Mouse (Mus musculus) myocyte (in vitro differentiated cells): ENCODE measurements around the gene Stoml2. TPM values are rescaled to one million over a fixed set of nuclear protein-coding genes. Genes with fewer than 3 reads are reported as not detected.
"Not testable (repeated sequence)": the region's sequence is repeated elsewhere in the genome, so short reads cannot be mapped to it uniquely, and the experiment has no call there.

ENCODE experiments used
- H3K27me3 ChIP-seq: one replicate; pipeline ENCODE4 v1.6.1; 2011; ENCODE audit not compliant: control insufficient read depth, insufficient read depth, insufficient read length
- H3K36me3 ChIP-seq: one replicate; pipeline ENCODE4 v1.6.1; 2011; ENCODE audit not compliant: control insufficient read depth, insufficient read depth
- H3K4me2 ChIP-seq: one replicate; pipeline ENCODE4 v1.6.1; 2011; ENCODE audit warnings: low read depth, control low read depth
- H3K4me3 ChIP-seq: one replicate; pipeline ENCODE4 v1.5.1; 2011; ENCODE audit warnings: mild to moderate bottlenecking, control low read depth, moderate library complexity
- H3K79me2 ChIP-seq: one replicate; pipeline ENCODE4 v1.6.1; 2011; ENCODE audit not compliant: control insufficient read depth, insufficient read depth
- H3ac ChIP-seq: one replicate; pipeline ENCODE4 v1.6.1; 2011; ENCODE audit not compliant: control insufficient read depth, insufficient read length
- CEBPB ChIP-seq: IDR thresholded peaks from 2 replicates; pipeline ENCODE4 v1.6.1; 2011; ENCODE audit warnings: mild to moderate bottlenecking, moderate library complexity; ENCODE audit not compliant: poor library complexity, insufficient read depth, severe bottlenecking
- E2F4 ChIP-seq: IDR thresholded peaks from one replicate; pipeline ENCODE4 v1.6.1; 2011; ENCODE audit warnings: mild to moderate bottlenecking, control low read depth, moderate library complexity; ENCODE audit not compliant: insufficient read depth
- MAX ChIP-seq: IDR thresholded peaks from one replicate; pipeline ENCODE4 v1.6.1; 2011; ENCODE audit warnings: low read depth, mild to moderate bottlenecking, control low read depth
- MYOD1 ChIP-seq, 3 experiments: IDR thresholded peaks; one replicate each; pipeline ENCODE4 v1.6.1; 2011; ENCODE audit warnings: control low read depth in 2 of 3, low read depth in 2 of 3, mild to moderate bottlenecking in 2 of 3, moderate library complexity in 1 of 3; ENCODE audit not compliant: insufficient read length in 2 of 3, control insufficient read depth in 1 of 3
- MYOG ChIP-seq, 3 experiments: IDR thresholded peaks; one replicate each; pipeline ENCODE4 v1.6.1; 2011; ENCODE audit warnings: control low read depth in 2 of 3, low read depth in 2 of 3, mild to moderate bottlenecking in 2 of 3; ENCODE audit not compliant: insufficient read length in 2 of 3, control insufficient read depth in 1 of 3, insufficient read depth in 1 of 3
- POLR2A ChIP-seq: IDR thresholded peaks from one replicate; pipeline ENCODE4 v1.6.1; 2011; ENCODE audit warnings: low read depth, mild to moderate bottlenecking, control low read depth, moderate library complexity; ENCODE audit not compliant: insufficient read length
- POLR2AphosphoS2 ChIP-seq: IDR thresholded peaks from one replicate; pipeline ENCODE4 v1.6.1; 2011; ENCODE audit warnings: low read depth, control low read depth; ENCODE audit not compliant: insufficient read length
- REST ChIP-seq: IDR thresholded peaks from one replicate; pipeline ENCODE4 v1.6.1; 2011; ENCODE audit warnings: mild to moderate bottlenecking, control low read depth, moderate library complexity; ENCODE audit not compliant: insufficient read depth, insufficient read length
- SRF ChIP-seq: IDR thresholded peaks from one replicate; pipeline ENCODE4 v1.6.1; 2011; ENCODE audit warnings: low read depth; ENCODE audit not compliant: control insufficient read depth, insufficient read length
- TCF12 ChIP-seq: IDR thresholded peaks from one replicate; pipeline ENCODE4 v1.6.1; 2011; ENCODE audit warnings: mild to moderate bottlenecking, control low read depth; ENCODE audit not compliant: poor library complexity, insufficient read depth, severe bottlenecking
- TCF3 ChIP-seq: IDR thresholded peaks from one replicate; pipeline ENCODE4 v1.6.1; 2011; ENCODE audit warnings: low read depth, control low read depth; ENCODE audit not compliant: insufficient read length
- USF1 ChIP-seq: IDR thresholded peaks from one replicate; pipeline ENCODE4 v1.6.1; 2011; ENCODE audit warnings: low read depth, mild to moderate bottlenecking, control low read depth, moderate library complexity
- polyA plus RNA-seq: library from polyadenylated mRNA; unstranded; fragments of >200 nt; fragmentation: generic; extraction: Trizol; gene quantifications from one replicate; pipeline ENCODE4 v1.2.1, GENCODE M21; 2012; ENCODE audit warnings: missing spikeins

Stoml2 gene
- polyA plus RNA-seq, 1 experiment: 113 TPM

- not testable (repeated sequence) for H3K27me3 ChIP-seq
- Histone ChIP-seq H3K4me2 (peak within 1 kb of the TSS; percentile 81), H3K4me3 (peak within 1 kb of the TSS; percentile 43), H3K79me2 (peaks cover 43% of the 10 kb centered on the region), H3K36me3 (peaks cover 13% of the 10 kb centered on the region), H3ac (peak within 1 kb of the TSS; percentile 25)
- TF ChIP-seq POLR2A: peak; percentile 24
These were observed 31.1 kb downstream of the Stoml2 start, which contains the start of gene Vcp for GRCm38 (mm10) chr4:43000141-43000986. Gene Vcp, minus strand, starts transcription at chr4:43000507.

GRCm38 (mm10) chr4:42999451-43000140, 31.9 kb downstream of the Stoml2 start:
- peak overlapping the region; percentile 25 for H3ac ChIP-seq
- peaks cover 51% of the 10 kb centered on the region for H3K79me2 ChIP-seq
- peak overlapping the region; percentile 43 for H3K4me3 ChIP-seq
- peak overlapping the region; percentile 76 for H3K4me2 ChIP-seq
- H3K36me3 ChIP-seq: peaks cover 21% of the 10 kb centered on the region
- no peaks in the 10 kb centered on the region for H3K27me3 ChIP-seq
- TF ChIP-seq USF1: peak; percentile 87
- TF ChIP-seq POLR2A: peak; percentile 71
- no peak for TF ChIP-seq POLR2AphosphoS2
- peak; percentile 23 for TF ChIP-seq MAX

GRCm38 (mm10) chr4:42998022-42998421, 33.5 kb downstream of the Stoml2 start:
- TF ChIP-seq MYOD1 (IDR thresholded peaks at IDR 0.05; ENCODE audit: control insufficient read depth in 1 of 3, insufficient read length in 2 of 3, low read depth in 2 of 3) (no peak), SRF (no peak), REST (no peak), MYOG (IDR thresholded peaks at IDR 0.05; ENCODE audit: control insufficient read depth in 1 of 3, insufficient read depth in 1 of 3, insufficient read length in 2 of 3, low read depth in 2 of 3) (no peak), MAX (no peak), E2F4 (no peak), USF1 (no peak), POLR2AphosphoS2 (no peak), TCF3 (no peak), CEBPB (no peak), POLR2A (no peak), TCF12 (no peak)
- Histone ChIP-seq H3K4me3 (peak overlapping the region; percentile 43), H3K36me3 (peaks cover 36% of the 10 kb centered on the region), H3K27me3 (no peaks in the 10 kb centered on the region), H3K79me2 (peaks cover 66% of the 10 kb centered on the region), H3K4me2 (peak overlapping the region; percentile 76), H3ac (no peak overlapping the region)

- TF ChIP-seq MYOG (IDR thresholded peaks at IDR 0.05; ENCODE audit: control insufficient read depth in 1 of 3, insufficient read depth in 1 of 3, insufficient read length in 2 of 3, low read depth in 2 of 3) (no peak), USF1 (no peak), POLR2AphosphoS2 (no peak), MYOD1 (IDR thresholded peaks at IDR 0.05; ENCODE audit: control insufficient read depth in 1 of 3, insufficient read length in 2 of 3, low read depth in 2 of 3) (no peak), TCF3 (no peak), TCF12 (no peak), MAX (no peak), POLR2A (no peak), CEBPB (no peak), E2F4 (no peak), SRF (no peak), REST (no peak)
- Histone ChIP-seq H3K79me2 (peaks cover 9% of the 10 kb centered on the region), H3K4me3 (no peak overlapping the region), H3K36me3 (peaks cover 88% of the 10 kb centered on the region), H3ac (no peak overlapping the region), H3K4me2 (no peak overlapping the region), H3K27me3 (no peaks in the 10 kb centered on the region)
These were observed 43.2 kb downstream of the Stoml2 start for GRCm38 (mm10) chr4:42988296-42988695.

GRCm38 (mm10) chr4:42980467-42980866, 51.0 kb downstream of the Stoml2 start:
- not testable (repeated sequence) for H3K4me2 ChIP-seq, H3K4me3 ChIP-seq, H3K27me3 ChIP-seq, H3K79me2 ChIP-seq, H3ac ChIP-seq
- peaks cover 32% of the 10 kb centered on the region for H3K36me3 ChIP-seq
